Mouse (Mus musculus) CH12.LX (cell line): ENCODE data around the gene Xylt1.

ENCODE experiments used
- CTCF ChIP-seq, 2 experiments: IDR thresholded peaks in 1 of 2; conservative IDR thresholded peaks in 1 of 2; 2 replicates each; pipeline ENCODE4 v1.5.1; 2011 to 2012; ENCODE audit warnings: low read depth in 2 of 2, low read length in 2 of 2, improper control_type of control experiment in 1 of 2, inconsistent platforms in 1 of 2, mild to moderate bottlenecking in 1 of 2, moderate library complexity in 1 of 2
- EP300 ChIP-seq: IDR thresholded peaks from 2 replicates; pipeline ENCODE4 v1.6.1; 2011; ENCODE audit warnings: low read length, improper control_type of control experiment
- MAZ ChIP-seq: IDR thresholded peaks from 2 replicates; pipeline ENCODE4 v1.6.1; 2012; ENCODE audit warnings: low read depth, mild to moderate bottlenecking, inconsistent platforms, low read length, improper control_type of control experiment, moderate library complexity
- MEF2A ChIP-seq: IDR thresholded peaks from 2 replicates; pipeline ENCODE4 v1.6.1; 2014; ENCODE audit warnings: low read depth, mild to moderate bottlenecking, inconsistent platforms, low read length, improper control_type of control experiment, borderline replicate concordance
- MXI1 ChIP-seq: IDR thresholded peaks from 2 replicates; pipeline ENCODE4 v1.6.1; 2011; ENCODE audit warnings: mild to moderate bottlenecking, low read depth, low read length, improper control_type of control experiment
- NELFE ChIP-seq: IDR thresholded peaks from 2 replicates; pipeline ENCODE4 v1.6.1; 2011; ENCODE audit warnings: low read depth, low read length, improper control_type of control experiment
- POLR2A ChIP-seq: IDR thresholded peaks from 2 replicates; pipeline ENCODE4 v1.6.1; 2011; ENCODE audit warnings: low read depth, mild to moderate bottlenecking, improper control_type of control experiment, low read length
- RCOR1 ChIP-seq: conservative IDR thresholded peaks from 2 replicates; pipeline ENCODE4 v1.6.1; 2012; ENCODE audit warnings: low read depth, mild to moderate bottlenecking, inconsistent platforms, low read length, improper control_type of control experiment
- SMC3 ChIP-seq: IDR thresholded peaks from 2 replicates; pipeline ENCODE4 v1.6.1; 2011; ENCODE audit warnings: low read depth, low read length, improper control_type of control experiment
- UBTF ChIP-seq: IDR thresholded peaks from 2 replicates; pipeline ENCODE4 v1.6.1; 2012; ENCODE audit warnings: low read depth, mild to moderate bottlenecking, inconsistent platforms, low read length, improper control_type of control experiment, moderate library complexity

DNA sequence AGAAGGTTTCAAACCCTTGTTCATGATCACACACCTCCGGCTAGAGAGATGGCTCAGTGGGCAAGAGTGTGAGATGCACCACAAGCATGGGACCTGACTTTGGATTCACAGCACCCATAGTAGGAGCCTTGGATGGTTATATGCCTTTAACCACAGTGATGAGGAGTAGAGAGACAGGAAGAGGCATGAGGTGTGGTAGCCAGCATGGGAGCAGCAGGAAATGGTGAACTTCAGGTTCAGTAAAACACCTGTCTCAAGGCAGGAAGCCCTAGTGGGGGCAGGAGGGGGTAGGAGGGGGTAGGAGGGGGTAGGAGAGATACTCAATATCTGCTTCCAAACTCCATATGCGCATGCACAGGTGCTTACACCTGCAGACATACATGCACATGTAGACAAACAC lies 257.2 kb downstream of the Xylt1 start:
- no peak for TF ChIP-seq NELFE
- no peak for TF ChIP-seq CTCF (conservative IDR thresholded peaks at IDR 0.05 in 1 of 2, IDR thresholded peaks at IDR 0.05 in 1 of 2; ENCODE audit: low read depth in 2 of 2, low read length in 2 of 2)
- TF ChIP-seq SMC3, result no peak
- TF ChIP-seq POLR2A, result no peak
- no peak for TF ChIP-seq UBTF
- no peak for TF ChIP-seq RCOR1
- TF ChIP-seq EP300, result no peak
- TF ChIP-seq MEF2A, result no peak
- no peak for TF ChIP-seq MXI1
- no peak for TF ChIP-seq MAZ
